Mouse (Mus musculus) heart, embryonic 16.5 days (tissue): ENCODE measurements around the gene Eno3. TPM values are rescaled to one million over a fixed set of nuclear protein-coding genes. Genes with fewer than 3 reads are reported as not detected.

Experiments used
- ATAC-seq: fragments of 200-750 bp; cut with Nextera tagmentation; replicated peaks from 2 replicates; pipeline ENCODE4 v1.8.0; 2017; ENCODE audit warnings: moderate number of reproducible peaks; ENCODE audit not compliant: insufficient read depth, low FRiP score; ENCODE audit errors: extremely low read depth
- H3K27ac ChIP-seq: fragments of 300-500 bp; sonication (generic); 2 replicates; pipeline ENCODE4 v1.5.1; 2014; ENCODE audit warnings: mild to moderate bottlenecking, low read length, control low read depth, moderate library complexity
- H3K27me3 ChIP-seq: fragments of 300-500 bp; sonication (generic); 2 replicates; pipeline ENCODE4 v1.6.1; 2014; ENCODE audit warnings: low read length, mixed read lengths; ENCODE audit not compliant: control insufficient read depth, insufficient read depth
- H3K36me3 ChIP-seq: fragments of 300-500 bp; sonication (generic); 2 replicates; pipeline ENCODE4 v1.6.1; 2014; ENCODE audit not compliant: control insufficient read depth, insufficient read depth
- H3K4me1 ChIP-seq: fragments of 300-500 bp; sonication (generic); 2 replicates; pipeline ENCODE4 v1.6.1; 2014; ENCODE audit warnings: low read length, mixed read lengths; ENCODE audit not compliant: control insufficient read depth, insufficient read depth
- H3K4me2 ChIP-seq: fragments of 300-500 bp; sonication (generic); 2 replicates; pipeline ENCODE4 v1.6.1; 2014; ENCODE audit warnings: low read depth, mild to moderate bottlenecking, control low read depth, low read length
- H3K4me3 ChIP-seq: fragments of 300-500 bp; sonication (generic); 2 replicates; pipeline ENCODE4 v1.5.1; 2014; ENCODE audit warnings: mild to moderate bottlenecking, control low read depth, low read length
- H3K9ac ChIP-seq: fragments of 300-500 bp; sonication (generic); 2 replicates; pipeline ENCODE4 v1.6.1; 2014; ENCODE audit warnings: low read length, control low read depth
- H3K9me3 ChIP-seq: fragments of 300-500 bp; sonication (generic); replicated peaks from 2 replicates; pipeline ENCODE4 v1.6.1; 2016; ENCODE audit warnings: low read length; ENCODE audit not compliant: control insufficient read depth
- WGBS: fragments of 180-500 bp; shearing (Covaris S2); extraction: QIAGEN DNeasy Blood & Tissue Kit; methylation state at CpG from one replicate; pipeline ENCODE4 v1.1.7; 2014; 5-methylcytosine and 5-hydroxymethylcytosine counted together
- microRNA-seq: library from miRNA; unstranded; fragments of <30 nt; microRNA quantifications from one replicate; pipeline ENCODE4, GENCODE M21; 2017
- polyA plus RNA-seq: library from polyadenylated mRNA; unstranded; fragments of >200 nt; fragmentation: Nextera tagmentation; extraction: Ambion mirVana; gene quantifications from 2 replicates; pipeline ENCODE4 v1.2.1, GENCODE M21; 2015

Gene Eno3
- polyA plus RNA-seq, 1 experiment from 2014 or later: 578 TPM

DNA sequence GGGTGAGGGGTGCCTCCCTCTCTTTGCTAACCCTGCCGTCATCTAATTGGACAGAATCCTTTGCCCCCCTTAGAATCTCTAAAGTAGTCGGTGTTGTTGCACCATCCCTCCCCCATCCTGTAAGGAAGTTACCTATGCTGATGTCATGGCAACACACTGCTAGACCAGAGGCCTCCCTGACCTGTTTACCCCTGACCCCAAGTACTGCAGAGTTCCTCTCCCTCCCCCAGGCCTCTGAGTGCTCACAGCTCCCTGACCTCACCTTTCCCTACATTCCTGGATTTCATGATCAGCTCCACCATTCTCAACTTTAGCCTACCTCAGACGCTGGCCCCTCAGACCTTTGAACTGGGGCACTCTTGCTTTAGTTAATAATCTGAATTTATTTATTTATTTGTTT lies 49.1 kb downstream of the Eno3 start:
- Histone ChIP-seq H3K27me3 (no peaks in the 10 kb centered on the region), H3K9me3 (no peaks in the 10 kb centered on the region), H3K36me3 (peaks cover 60% of the 10 kb centered on the region), H3K4me3 (no peak overlapping the region), H3K4me1 (peaks cover 21% of the 10 kb centered on the region), H3K27ac (no peak overlapping the region), H3K4me2 (no peak overlapping the region), H3K9ac (no peak overlapping the region)
- ATAC-seq: no peak
- 83% methylated on average over 3 of the region's 3 CpGs for WGBS

DNA sequence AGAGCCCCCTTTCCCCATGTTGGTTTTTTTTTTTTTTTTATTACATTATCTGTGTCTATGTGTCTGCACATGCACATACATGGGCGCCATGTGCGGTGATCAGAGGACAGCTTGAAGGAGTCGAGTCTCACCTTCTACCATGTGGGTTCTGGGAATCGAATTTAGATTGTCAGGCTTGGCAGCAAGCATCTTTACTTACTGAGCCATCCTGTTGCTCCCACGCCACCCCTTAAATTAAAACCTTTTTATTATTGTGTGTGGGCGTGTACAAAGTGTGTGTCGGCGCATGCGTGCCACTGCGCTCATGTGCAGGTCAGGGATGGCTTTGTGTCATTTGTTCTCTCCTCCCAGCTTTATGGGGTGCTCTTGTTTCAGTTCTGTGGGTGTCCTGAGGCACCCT lies 54.0 kb downstream of the Eno3 start:
- Histone ChIP-seq H3K27me3 (no peaks in the 10 kb centered on the region), H3K4me1 (no peaks in the 10 kb centered on the region), H3K9me3 (no peaks in the 10 kb centered on the region), H3K36me3 (peaks cover 67% of the 10 kb centered on the region), H3K4me3 (no peak overlapping the region), H3K4me2 (no peak overlapping the region), H3K27ac (no peak overlapping the region), H3K9ac (no peak overlapping the region)
- no peak for ATAC-seq
- 93% methylated on average over 10 of the region's 10 CpGs for WGBS

Small RNAs within 50 kb of the gene (microRNA-seq; reads per million reads assigned to microRNA genes)
- not detected for gene Mir6925

Other genes starting within 250 kb of the Eno3 start
- 22.1 and 22.5 TPM in 2 replicates for gene Pelp1, start 247.2 kb upstream of the Eno3 start, polyA plus RNA-seq
- 9.5 and 11.7 TPM in 2 replicates for gene Arrb2, start 224.6 kb upstream of the Eno3 start, polyA plus RNA-seq
- 25.2 and 27.8 TPM in 2 replicates for gene Med11, start 205.3 kb upstream of the Eno3 start, polyA plus RNA-seq
- gene Zmynd15, start 197.8 kb upstream of the Eno3 start, polyA plus RNA-seq: 1.5 and 1.7 TPM in 2 replicates
- gene Cxcl16, start 197.2 kb upstream of the Eno3 start, polyA plus RNA-seq: 10.2 and 10.9 TPM in 2 replicates
- gene Tm4sf5, start 152.0 kb upstream of the Eno3 start, polyA plus RNA-seq: 5.2 and 5.6 TPM in 2 replicates
- 0.31 and 1.3 TPM in 2 replicates for gene Vmo1, start 142.6 kb upstream of the Eno3 start, polyA plus RNA-seq
- 0.16 and 0.37 TPM in 2 replicates for gene Gltpd2, start 138.0 kb upstream of the Eno3 start, polyA plus RNA-seq
- 607 and 623 TPM in 2 replicates for gene Psmb6, start 131.8 kb upstream of the Eno3 start, polyA plus RNA-seq
- gene Gm40193, start 124.3 kb upstream of the Eno3 start, polyA plus RNA-seq: not detected in 2 replicates
- gene Pld2, start 117.1 kb upstream of the Eno3 start, polyA plus RNA-seq: 9.1 and 12.0 TPM in 2 replicates
- 9.8 and 10.3 TPM in 2 replicates for gene Mink1, start 94.3 kb upstream of the Eno3 start, polyA plus RNA-seq
- not detected in 2 replicates for gene 4930544D05Rik, start 41.4 kb upstream of the Eno3 start, polyA plus RNA-seq
- gene Chrne, start 38.0 kb upstream of the Eno3 start, polyA plus RNA-seq: not detected in 2 replicates
- 0.34 and 0.38 TPM in 2 replicates for gene Gp1ba, start 18.1 kb upstream of the Eno3 start, polyA plus RNA-seq
- 80.3 and 80.9 TPM in 2 replicates for gene Rnf167, start 10.0 kb upstream of the Eno3 start, polyA plus RNA-seq
- gene Slc25a11, start 9.7 kb upstream of the Eno3 start, polyA plus RNA-seq: 346 and 351 TPM in 2 replicates
- gene Pfn1, start 2.6 kb upstream of the Eno3 start, polyA plus RNA-seq: 1,225 and 1,312 TPM in 2 replicates
- 186 and 191 TPM in 2 replicates for gene Spag7, start 12.2 kb downstream of the Eno3 start, polyA plus RNA-seq
- 15.0 and 15.6 TPM in 2 replicates for gene Camta2, start 30.9 kb downstream of the Eno3 start, polyA plus RNA-seq
- gene Inca1, start 43.0 kb downstream of the Eno3 start, polyA plus RNA-seq: 1.2 and 1.4 TPM in 2 replicates
- gene Kif1c, start 43.3 kb downstream of the Eno3 start, polyA plus RNA-seq: 5.1 and 5.2 TPM in 2 replicates
- 10.0 and 10.5 TPM in 2 replicates for gene Zfp3, start 107.0 kb downstream of the Eno3 start, polyA plus RNA-seq
- gene Scimp, start 155.4 kb downstream of the Eno3 start, polyA plus RNA-seq: 0.32 and 0.70 TPM in 2 replicates
- gene Rabep1, start 187.6 kb downstream of the Eno3 start, polyA plus RNA-seq: 26.8 and 28.7 TPM in 2 replicates